8 mouse cellular contexts compared by ENCODE assay signal in the genomic region with DNA sequence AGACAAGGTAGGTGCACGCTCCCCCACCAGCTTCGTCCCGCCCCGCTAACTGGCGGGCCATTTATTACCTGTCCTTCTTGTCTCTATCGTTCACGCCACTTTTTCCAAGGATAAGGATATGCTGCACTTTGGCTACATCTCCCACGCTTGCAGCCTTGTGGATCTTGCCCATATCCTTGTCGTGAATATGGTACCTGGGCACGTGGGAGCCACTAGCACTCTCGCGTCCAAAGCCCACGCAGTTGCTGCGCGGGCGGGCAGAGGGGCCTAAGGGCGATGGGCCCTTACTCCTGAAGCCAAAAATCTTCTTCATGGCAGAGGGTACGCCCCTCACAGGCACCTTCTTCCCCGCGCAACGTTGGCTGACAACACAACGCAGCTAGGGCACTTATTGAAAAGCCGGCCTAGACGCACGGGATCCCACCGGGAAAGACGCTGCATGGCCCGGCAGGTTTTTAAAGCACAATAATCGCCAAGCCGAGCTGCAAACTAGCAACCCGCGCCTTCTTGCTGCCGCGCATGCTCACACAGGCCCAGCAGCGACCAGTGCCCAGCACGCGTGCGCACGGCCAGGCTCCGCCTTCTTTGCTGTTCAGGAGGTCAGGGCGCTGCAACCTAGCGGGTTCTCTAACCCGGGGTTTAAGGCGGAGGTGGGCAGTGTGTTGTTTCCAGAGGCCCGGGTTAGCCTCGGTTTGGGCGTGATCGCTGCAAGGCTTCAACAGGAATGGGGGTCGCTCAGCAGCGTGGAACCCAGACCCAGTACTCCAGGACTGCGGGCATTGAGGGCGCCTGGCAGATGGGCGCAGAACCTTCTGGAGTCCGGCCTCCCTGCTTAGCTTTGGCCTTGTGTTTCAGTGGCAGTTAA. TPM values are rescaled to one million over a fixed set of nuclear protein-coding genes. Genes with fewer than 3 reads are reported as not detected.
DNase-seq lines count a peak whose midpoint lies in the region; ATAC-seq and TF ChIP-seq lines count a peak whose summit lies in the region.

A gene (minus strand): TSS at position 482 of the 865 bp plus-strand sequence.

- H3K36me3 ChIP-seq in C2C12 (ENCODE audit: control insufficient read depth, insufficient read depth) = peaks cover 9% of the 10 kb centered on the region
- H3K36me3 ChIP-seq in erythroblast, embryonic 14.5 days (ENCODE audit: control insufficient read depth) = peaks cover 25% of the 10 kb centered on the region
- H3K36me3 ChIP-seq in heart, embryonic 11.5 days (ENCODE audit: control insufficient read depth, insufficient read depth, low read length) = peaks cover 7% of the 10 kb centered on the region; the same call in 1 of the 2 replicates
- H3K36me3 ChIP-seq in kidney, embryonic 16.5 days (ENCODE audit: insufficient read depth, low read length) = peaks cover 21% of the 10 kb centered on the region
- peaks cover 9% of the 10 kb centered on the region; the same call in 1 of the 2 replicates for H3K36me3 ChIP-seq in liver, adult 2 months (ENCODE audit: control insufficient read depth, insufficient read depth, low read length)
- H3K36me3 ChIP-seq in myocyte (ENCODE audit: control insufficient read depth, insufficient read depth) = peaks cover 6% of the 10 kb centered on the region
- no peaks in the 10 kb centered on the region for H3K36me3 ChIP-seq in splenic B cell, adult 2 months (ENCODE audit: control insufficient read depth, insufficient read depth, low read length, poor library complexity, severe bottlenecking)

- H3K4me2 ChIP-seq in heart, embryonic 11.5 days = peak within 1 kb of the TSS; percentile 95
- H3K4me2 ChIP-seq in kidney, embryonic 16.5 days (replicated peaks; ENCODE audit: low read depth, low read length) = peak within 1 kb of the TSS; percentile 91
- H3K4me2 ChIP-seq in myocyte (ENCODE audit: low read depth) = peak within 1 kb of the TSS; percentile 81

- 6% methylated on average over 54 of the region's 54 CpGs for WGBS in heart, embryonic 11.5 days (ENCODE audit: insufficient replicate concordance)
- WGBS in kidney, embryonic 16.5 days = 4% methylated on average over 54 of the region's 54 CpGs
- 2% methylated on average over 54 of the region's 54 CpGs for WGBS in liver, adult 2 months

- H3ac ChIP-seq in C2C12 (ENCODE audit: control insufficient read depth, insufficient read length, low read depth) = peak within 1 kb of the TSS; percentile 90
- peak within 1 kb of the TSS; percentile 17 for H3ac ChIP-seq in myocyte (ENCODE audit: control insufficient read depth, insufficient read length)

- peaks cover 16% of the 10 kb centered on the region for H3K79me2 ChIP-seq in C2C12 (ENCODE audit: control insufficient read depth, insufficient read depth)
- H3K79me2 ChIP-seq in liver, adult 2 months (ENCODE audit: control insufficient read depth, insufficient read depth, low read length) = no peaks in the 10 kb centered on the region
- peaks cover 7% of the 10 kb centered on the region for H3K79me2 ChIP-seq in myocyte (ENCODE audit: control insufficient read depth, insufficient read depth)

- TF ChIP-seq POLR2A in brain, embryonic 14.5 days (IDR thresholded peaks at IDR 0.05; ENCODE audit: borderline replicate concordance, extremely low read depth, insufficient read depth, insufficient read length, poor library complexity, severe bottlenecking) = peak; percentile 47; the same call in 1 of the 2 replicates
- TF ChIP-seq POLR2A in liver, adult 2 months (IDR thresholded peaks at IDR 0.05; ENCODE audit: extremely low read depth, insufficient read depth, low read length) = peak; percentile 73
- peak; percentile 90 for TF ChIP-seq POLR2A in myocyte (IDR thresholded peaks at IDR 0.05; ENCODE audit: insufficient read length, low read depth)

- H3K79me3 ChIP-seq in C2C12 (ENCODE audit: low read depth) = peaks cover 11% of the 10 kb centered on the region

- no peak for TF ChIP-seq CTCF in C2C12 (IDR thresholded peaks at IDR 0.05; ENCODE audit: control insufficient read depth, insufficient read depth, insufficient read length)
- TF ChIP-seq CTCF in brain, embryonic 14.5 days (IDR thresholded peaks at IDR 0.05; ENCODE audit: borderline replicate concordance, extremely low read depth, insufficient read depth, insufficient read length) = no peak
- no peak for TF ChIP-seq CTCF in liver, adult 2 months (IDR thresholded peaks at IDR 0.05; ENCODE audit: low read depth, low read length)

- peak within 1 kb of the TSS; percentile 59 for H3K4me3 ChIP-seq in C2C12 (ENCODE audit: insufficient read depth, poor library complexity, severe bottlenecking)
- H3K4me3 ChIP-seq in erythroblast, embryonic 14.5 days (replicated peaks) = peak within 1 kb of the TSS; percentile 78
- peak within 1 kb of the TSS; percentile 78 for H3K4me3 ChIP-seq in heart, embryonic 11.5 days (ENCODE audit: low read depth, low read length)
- peak within 1 kb of the TSS; percentile 73 for H3K4me3 ChIP-seq in kidney, embryonic 16.5 days (ENCODE audit: low read length)
- H3K4me3 ChIP-seq in liver, adult 2 months (ENCODE audit: insufficient read depth, low read depth, low read length) = peak within 1 kb of the TSS; percentile 91
- H3K4me3 ChIP-seq in myocyte = peak within 1 kb of the TSS; percentile 77

- peaks cover 35% of the 10 kb centered on the region for H3K4me1 ChIP-seq in erythroblast, embryonic 14.5 days (ENCODE audit: control insufficient read depth)
- H3K4me1 ChIP-seq in heart, embryonic 11.5 days (ENCODE audit: control insufficient read depth, insufficient read depth, low read length) = peaks cover 8% of the 10 kb centered on the region; the same call in 1 of the 2 replicates
- peaks cover 5% of the 10 kb centered on the region; the same call in 1 of the 2 replicates for H3K4me1 ChIP-seq in kidney, embryonic 16.5 days (ENCODE audit: insufficient read depth, low read length)
- H3K4me1 ChIP-seq in liver, adult 2 months (ENCODE audit: control insufficient read depth, insufficient read depth, low read length) = no peaks in the 10 kb centered on the region

- no peaks in the 10 kb centered on the region for H3K27me3 ChIP-seq in C2C12 (ENCODE audit: control insufficient read depth, insufficient read depth, insufficient read length)
- H3K27me3 ChIP-seq in erythroblast, embryonic 14.5 days (ENCODE audit: control insufficient read depth) = no peaks in the 10 kb centered on the region
- no peaks in the 10 kb centered on the region for H3K27me3 ChIP-seq in heart, embryonic 11.5 days (ENCODE audit: control insufficient read depth, insufficient read depth, low read length)
- no peaks in the 10 kb centered on the region for H3K27me3 ChIP-seq in kidney, embryonic 16.5 days (ENCODE audit: insufficient read depth, low read length)
- no peaks in the 10 kb centered on the region for H3K27me3 ChIP-seq in liver, adult 2 months (ENCODE audit: control insufficient read depth, insufficient read depth, low read length)
- H3K27me3 ChIP-seq in myocyte (ENCODE audit: control insufficient read depth, insufficient read depth, insufficient read length) = no peaks in the 10 kb centered on the region
- no peaks in the 10 kb centered on the region for H3K27me3 ChIP-seq in splenic B cell, adult 2 months (ENCODE audit: control insufficient read depth, insufficient read depth, low read length, poor library complexity, severe bottlenecking)

- peak; percentile 97 for DNase-seq in brain, embryonic 14.5 days (ENCODE audit: low read depth)
- peak; percentile 83 for DNase-seq in liver, adult 2 months (ENCODE audit: extremely low read depth, low read depth, low spot score)
- DNase-seq in splenic B cell, adult 2 months (ENCODE audit: low read depth, low spot score) = peak; percentile 94

- ATAC-seq in heart, embryonic 11.5 days (replicated peaks; ENCODE audit: insufficient number of reproducible peaks, low FRiP score, low TSS enrichment) = peak; percentile 97
- ATAC-seq in kidney, embryonic 16.5 days (ENCODE audit: low FRiP score, low TSS enrichment) = peak; percentile 99

- H3K27ac ChIP-seq in heart, embryonic 11.5 days (ENCODE audit: low read depth, low read length) = peak within 1 kb of the TSS; percentile 63
- peak within 1 kb of the TSS; percentile 79 for H3K27ac ChIP-seq in kidney, embryonic 16.5 days (ENCODE audit: low read length)
- peak within 1 kb of the TSS; percentile 85 for H3K27ac ChIP-seq in liver, adult 2 months (replicated peaks; ENCODE audit: insufficient read depth, low read depth, low read length)

- no peaks in the 10 kb centered on the region for H3K9me3 ChIP-seq in erythroblast, embryonic 14.5 days (ENCODE audit: control insufficient read depth, low read length)
- no peaks in the 10 kb centered on the region for H3K9me3 ChIP-seq in heart, embryonic 11.5 days (replicated peaks; ENCODE audit: control insufficient read depth, low read length)
- no peaks in the 10 kb centered on the region for H3K9me3 ChIP-seq in kidney, embryonic 16.5 days (ENCODE audit: low read length)

- H3K9ac ChIP-seq in heart, embryonic 11.5 days (ENCODE audit: low read depth, low read length) = peak within 1 kb of the TSS; percentile 87
- H3K9ac ChIP-seq in kidney, embryonic 16.5 days (replicated peaks; ENCODE audit: low read length) = peak within 1 kb of the TSS; percentile 88
- peak within 1 kb of the TSS; percentile 91 for H3K9ac ChIP-seq in liver, adult 2 months (ENCODE audit: low read depth, low read length)

TF ChIP-seq in C2C12, 6 proteins besides CTCF, POLR2A, EP300 and RAD21:
- TF ChIP-seq USF1 (IDR thresholded peaks at IDR 0.05; ENCODE audit: low read depth) (no peak), MYOD1 (IDR thresholded peaks at IDR 0.05; ENCODE audit: control insufficient read depth, insufficient read length, low read depth) (no peak), MAX (IDR thresholded peaks at IDR 0.05) (peak; percentile 63)

TF ChIP-seq in myocyte, 11 proteins besides CTCF, POLR2A, EP300 and RAD21 (continues in another document):
- TF ChIP-seq E2F4 (IDR thresholded peaks at IDR 0.05; ENCODE audit: insufficient read depth) (no peak), SRF (IDR thresholded peaks at IDR 0.05; ENCODE audit: control insufficient read depth, insufficient read length, low read depth) (peak; percentile 12), POLR2AphosphoS2 (IDR thresholded peaks at IDR 0.05; ENCODE audit: insufficient read length, low read depth) (peak; percentile 81), TCF12 (IDR thresholded peaks at IDR 0.05; ENCODE audit: insufficient read depth, poor library complexity, severe bottlenecking) (no peak), TCF3 (IDR thresholded peaks at IDR 0.05; ENCODE audit: insufficient read length, low read depth) (no peak), MYOG (IDR thresholded peaks at IDR 0.05; ENCODE audit: control insufficient read depth in 1 of 3, insufficient read depth in 1 of 3, insufficient read length in 2 of 3, low read depth in 2 of 3) (no peak)

RNA-seq across cellular contexts. Expression of the gene that starts here (rescaled TPM):
- 1.6 TPM for polyA plus RNA-seq in C2C12 (2012; fragmentation: generic; extraction: Trizol)
- 10.5 and 11.3 TPM in 2 replicates for polyA plus RNA-seq in brain, embryonic 14.5 days (2012; rRNA removed)
- polyA plus RNA-seq in erythroblast, embryonic 14.5 days (2012) = 0.08 and 0.22 TPM in 2 replicates
- polyA plus RNA-seq in heart, embryonic 11.5 days (2014; fragmentation: Nextera tagmentation; extraction: Ambion mirVana) = 8.9 and 10.4 TPM in 2 replicates
- 15.7 and 16.1 TPM in 2 replicates for polyA plus RNA-seq in kidney, embryonic 16.5 days (2015; fragmentation: Nextera tagmentation; extraction: Ambion mirVana)
- total RNA-seq in liver, adult 2 months (2014; rRNA removed) = 2.6 and 4.0 TPM in 2 replicates
- polyA plus RNA-seq in liver, adult 2 months (2012; rRNA removed) = 0.52 and 0.77 TPM in 2 replicates
- 0.73 TPM for polyA plus RNA-seq in myocyte (2012; fragmentation: generic; extraction: Trizol)

Comparison
In these comparisons a context has a peak if more than half of its experiments do, and no peak if none do; other contexts are left out.
1. Peak in every context shown above with its lines: DNase-seq, ATAC-seq, H3K4me3 ChIP-seq and H3K27ac ChIP-seq.